Mouse (Mus musculus) midbrain, postnatal 0 days (tissue): ENCODE data around the gene Gna15. TPM values are rescaled to one million over a fixed set of nuclear protein-coding genes. Genes with fewer than 3 reads are reported as not detected.

Source experiments
- ATAC-seq: fragments of 200-750 bp; cut with Nextera tagmentation; 2 replicates; pipeline ENCODE4 v1.8.0; 2017; ENCODE audit warnings: moderate number of reproducible peaks, mild to moderate bottlenecking, moderate TSS enrichment, moderate library complexity; ENCODE audit not compliant: low FRiP score
- DNase-seq: peaks from one replicate; pipeline ENCODE4 v3.0.0-alpha.2; 2015; ENCODE audit warnings: low spot score
- H3K27ac ChIP-seq: fragments of 300-500 bp; sonication (generic); 2 replicates; pipeline ENCODE4 v1.5.1; 2014; ENCODE audit warnings: low read depth, mild to moderate bottlenecking, low read length, mixed read lengths
- H3K27me3 ChIP-seq: fragments of 300-500 bp; sonication (generic); 2 replicates; pipeline ENCODE4 v1.6.1; 2014; ENCODE audit warnings: low read length, control low read depth, mixed read lengths; ENCODE audit not compliant: insufficient read depth
- H3K36me3 ChIP-seq: fragments of 300-500 bp; sonication (generic); 2 replicates; pipeline ENCODE4 v1.6.1; 2014; ENCODE audit warnings: low read length, control low read depth, mixed read lengths; ENCODE audit not compliant: insufficient read depth
- H3K4me1 ChIP-seq: fragments of 300-500 bp; sonication (generic); 2 replicates; pipeline ENCODE4 v1.6.1; 2014; ENCODE audit warnings: mild to moderate bottlenecking, control low read depth, antibody characterized with exemption, low read length, mixed read lengths; ENCODE audit not compliant: insufficient read depth
- H3K4me2 ChIP-seq: fragments of 300-500 bp; sonication (generic); 2 replicates; pipeline ENCODE4 v1.6.1; 2014; ENCODE audit warnings: low read depth, mild to moderate bottlenecking, low read length, mixed read lengths; ENCODE audit not compliant: poor library complexity, severe bottlenecking
- H3K4me3 ChIP-seq: fragments of 300-500 bp; sonication (generic); 2 replicates; pipeline ENCODE4 v1.5.1; 2014; ENCODE audit warnings: low read depth, mild to moderate bottlenecking, low read length, moderate library complexity
- H3K9ac ChIP-seq: fragments of 300-500 bp; sonication (generic); replicated peaks from 2 replicates; pipeline ENCODE4 v1.6.1; 2014; ENCODE audit warnings: mild to moderate bottlenecking, low read length, moderate library complexity, mixed read lengths; ENCODE audit not compliant: poor library complexity, severe bottlenecking
- H3K9me3 ChIP-seq: fragments of 300-500 bp; sonication (generic); 2 replicates; pipeline ENCODE4 v1.6.1; 2016; ENCODE audit warnings: low read length, control low read depth
- CTCF ChIP-seq: IDR thresholded peaks from 2 replicates; pipeline ENCODE4 v1.5.1; 2016; ENCODE audit warnings: antibody characterized with exemption, mild to moderate bottlenecking
- WGBS: fragments of 180-500 bp; shearing (Covaris S2); extraction: QIAGEN DNeasy Blood & Tissue Kit; methylation state at CpG from one replicate; pipeline ENCODE4 v1.1.7; 2014; 5-methylcytosine and 5-hydroxymethylcytosine counted together
- microRNA-seq: library from miRNA; unstranded; fragments of <30 nt; microRNA quantifications from one replicate; pipeline ENCODE4, GENCODE M21; 2016; ENCODE audit warnings: borderline number of aligned reads
- polyA plus RNA-seq: library from polyadenylated mRNA; unstranded; fragments of >200 nt; fragmentation: Nextera tagmentation; extraction: Ambion mirVana; gene quantifications from 2 replicates; pipeline ENCODE4 v1.2.1, GENCODE M21; 2015
- total RNA-seq: library from RNA; depleted of rRNA; stranded (reverse); fragments of >200 nt; gene quantifications from 2 replicates; pipeline ENCODE4 v1.2.3, GENCODE M21; 2014; rRNA removed

Gene Gna15
- total and polyA plus RNA-seq, 2 experiments from 2014 or later = 1.2 to 2.1 TPM

GRCm38 (mm10) chr10:81455181-81455895 is 68.7 kb downstream of the Gna15 start, which contains the start of gene Nfic:
Gene Nfic, minus strand, starts transcription at chr10:81455635.
- DNase-seq = no peak
- Histone ChIP-seq H3K9ac (no peak within 1 kb of the TSS), H3K4me1 (no peaks in the 10 kb centered on the region), H3K9me3 (no peaks in the 10 kb centered on the region), H3K4me2 (no peak within 1 kb of the TSS), H3K27me3 (peaks cover 40% of the 10 kb centered on the region), H3K36me3 (no peaks in the 10 kb centered on the region), H3K4me3 (no peak within 1 kb of the TSS), H3K27ac (no peak within 1 kb of the TSS)
- no peak for TF ChIP-seq CTCF
- no peak for ATAC-seq
- 62% methylated on average over 28 of the region's 28 CpGs for WGBS

- Histone ChIP-seq H3K4me2 (no peak overlapping the region), H3K4me3 (no peak overlapping the region), H3K4me1 (no peaks in the 10 kb centered on the region), H3K27me3 (peaks cover 40% of the 10 kb centered on the region), H3K27ac (no peak overlapping the region), H3K9ac (no peak overlapping the region), H3K36me3 (no peaks in the 10 kb centered on the region), H3K9me3 (no peaks in the 10 kb centered on the region)
- DNase-seq (no peak), ATAC-seq (no peak)
- WGBS = 74% methylated on average over 2 of the region's 2 CpGs
- no peak for TF ChIP-seq CTCF
These were observed 69.9 kb downstream of the Gna15 start for GRCm38 (mm10) chr10:81454106-81454505.

- Histone ChIP-seq H3K9me3 (no peaks in the 10 kb centered on the region), H3K4me2 (no peak overlapping the region), H3K9ac (no peak overlapping the region), H3K27ac (no peak overlapping the region), H3K36me3 (no peaks in the 10 kb centered on the region), H3K4me3 (no peak overlapping the region), H3K27me3 (peaks cover 40% of the 10 kb centered on the region), H3K4me1 (no peaks in the 10 kb centered on the region)
- DNase-seq (no peak), ATAC-seq (no peak)
- TF ChIP-seq CTCF = no peak
- 6% methylated on average over 14 of the region's 14 CpGs for WGBS
These were observed 71.1 kb downstream of the Gna15 start for GRCm38 (mm10) chr10:81452947-81453288.

Small RNA genes lying within 50 kb of the gene (microRNA-seq; reads per million reads assigned to microRNA genes)
- gene Gm25595 = not detected

Other genes starting within 250 kb of the Gna15 start
- 6.5 and 9.2 TPM in 2 replicates for gene Tjp3, start 232.6 kb downstream of the Gna15 start, total RNA-seq
- gene Tjp3, start 232.6 kb downstream of the Gna15 start, polyA plus RNA-seq = 5.1 and 6.3 TPM in 2 replicates
- 248 and 256 TPM in 2 replicates for gene Pip5k1c, start 231.3 kb downstream of the Gna15 start, total RNA-seq
- 125 and 129 TPM in 2 replicates for gene Pip5k1c, start 231.3 kb downstream of the Gna15 start, polyA plus RNA-seq
- 19.5 and 22.7 TPM in 2 replicates for gene Cactin, start 203.1 kb downstream of the Gna15 start, total RNA-seq
- 18.4 and 20.2 TPM in 2 replicates for gene Cactin, start 203.1 kb downstream of the Gna15 start, polyA plus RNA-seq
- gene Tbxa2r, start 195.5 kb downstream of the Gna15 start, total RNA-seq = 4.3 and 7.0 TPM in 2 replicates
- 3.8 and 4.7 TPM in 2 replicates for gene Tbxa2r, start 195.5 kb downstream of the Gna15 start, polyA plus RNA-seq
- 0.09 and 0.16 TPM in 2 replicates for gene Gipc3, start 181.0 kb downstream of the Gna15 start, total RNA-seq
- gene Gipc3, start 181.0 kb downstream of the Gna15 start, polyA plus RNA-seq = not detected in 2 replicates
- gene Hmg20b, start 173.7 kb downstream of the Gna15 start, total RNA-seq = 9.6 and 12.6 TPM in 2 replicates
- gene Hmg20b, start 173.7 kb downstream of the Gna15 start, polyA plus RNA-seq = 23.4 and 24.5 TPM in 2 replicates
- gene Mfsd12, start 166.7 kb downstream of the Gna15 start, total RNA-seq = 31.9 and 40.6 TPM in 2 replicates
- 13.6 and 15.4 TPM in 2 replicates for gene Mfsd12, start 166.7 kb downstream of the Gna15 start, polyA plus RNA-seq
- gene 4930404N11Rik, start 158.4 kb downstream of the Gna15 start, total RNA-seq = 1.4 TPM in 1 of 2 replicates, not detected in the other
- 0.47 and 0.54 TPM in 2 replicates for gene 4930404N11Rik, start 158.4 kb downstream of the Gna15 start, polyA plus RNA-seq
- 92.6 and 98.3 TPM in 2 replicates for gene Fzr1, start 145.7 kb downstream of the Gna15 start, total RNA-seq
- 147 and 149 TPM in 2 replicates for gene Fzr1, start 145.7 kb downstream of the Gna15 start, polyA plus RNA-seq
- 120 and 132 TPM in 2 replicates for gene Dohh, start 139.8 kb downstream of the Gna15 start, total RNA-seq
- 95.8 and 115 TPM in 2 replicates for gene Dohh, start 139.8 kb downstream of the Gna15 start, polyA plus RNA-seq
- gene Gm48551, start 139.8 kb downstream of the Gna15 start, total RNA-seq = 0.88 and 2.7 TPM in 2 replicates
- 5.8 and 10.2 TPM in 2 replicates for gene Gm48551, start 139.8 kb downstream of the Gna15 start, polyA plus RNA-seq
- 6.6 TPM in 1 of 2 replicates, not detected in the other for gene Gm48552, start 135.2 kb downstream of the Gna15 start, total RNA-seq
- gene Gm48552, start 135.2 kb downstream of the Gna15 start, polyA plus RNA-seq = 1.6 and 3.9 TPM in 2 replicates
- 1.5 and 1.7 TPM in 2 replicates for gene Smim24, start 131.2 kb downstream of the Gna15 start, total RNA-seq
- gene Smim24, start 131.2 kb downstream of the Gna15 start, polyA plus RNA-seq = 1.1 and 2.0 TPM in 2 replicates
- gene Nfic, start 68.6 kb downstream of the Gna15 start, total RNA-seq = 16.2 and 17.4 TPM in 2 replicates
- 19.1 and 21.3 TPM in 2 replicates for gene Nfic, start 68.6 kb downstream of the Gna15 start, polyA plus RNA-seq
- gene Celf5, start 41.5 kb downstream of the Gna15 start, total RNA-seq = 142 and 206 TPM in 2 replicates
- gene Celf5, start 41.5 kb downstream of the Gna15 start, polyA plus RNA-seq = 61.5 and 74.0 TPM in 2 replicates
- 83.0 and 93.1 TPM in 2 replicates for gene Ncln, start 27.8 kb downstream of the Gna15 start, total RNA-seq
- 58.1 and 63.3 TPM in 2 replicates for gene Ncln, start 27.8 kb downstream of the Gna15 start, polyA plus RNA-seq
- 0.09 and 0.16 TPM in 2 replicates for gene S1pr4, start 24.1 kb downstream of the Gna15 start, total RNA-seq
- 0.40 and 0.41 TPM in 2 replicates for gene S1pr4, start 24.1 kb downstream of the Gna15 start, polyA plus RNA-seq
- gene Gna11, start 21.0 kb upstream of the Gna15 start, total RNA-seq = 108 and 130 TPM in 2 replicates
- gene Gna11, start 21.0 kb upstream of the Gna15 start, polyA plus RNA-seq = 107 and 108 TPM in 2 replicates
- 539 and 662 TPM in 2 replicates for gene Aes, start 35.3 kb upstream of the Gna15 start, total RNA-seq
- gene Aes, start 35.3 kb upstream of the Gna15 start, polyA plus RNA-seq = 805 and 854 TPM in 2 replicates
- 31.2 and 35.6 TPM in 2 replicates for gene Tle2, start 50.3 kb upstream of the Gna15 start, total RNA-seq
- gene Tle2, start 50.3 kb upstream of the Gna15 start, polyA plus RNA-seq = 56.8 and 57.3 TPM in 2 replicates
- gene Tle6, start 76.8 kb upstream of the Gna15 start, total RNA-seq = 8.4 and 13.3 TPM in 2 replicates
- gene Tle6, start 76.8 kb upstream of the Gna15 start, polyA plus RNA-seq = 4.7 and 7.5 TPM in 2 replicates
- gene BC025920, start 82.0 kb upstream of the Gna15 start, total RNA-seq = 1.2 and 2.6 TPM in 2 replicates
- gene BC025920, start 82.0 kb upstream of the Gna15 start, polyA plus RNA-seq = 0.80 and 1.6 TPM in 2 replicates
- 25.0 and 33.8 TPM in 2 replicates for gene Sirt6, start 103.6 kb upstream of the Gna15 start, total RNA-seq
- 41.0 and 42.6 TPM in 2 replicates for gene Sirt6, start 103.6 kb upstream of the Gna15 start, polyA plus RNA-seq
- 93.1 and 100 TPM in 2 replicates for gene Ankrd24, start 104.3 kb upstream of the Gna15 start, total RNA-seq
- 14.6 and 14.9 TPM in 2 replicates for gene Ankrd24, start 104.3 kb upstream of the Gna15 start, polyA plus RNA-seq
- 3.3 and 5.3 TPM in 2 replicates for gene Gm10778, start 124.8 kb upstream of the Gna15 start, total RNA-seq
- 2.9 and 3.7 TPM in 2 replicates for gene Gm10778, start 124.8 kb upstream of the Gna15 start, polyA plus RNA-seq
- 12.6 and 13.0 TPM in 2 replicates for gene Zfp433, start 180.6 kb upstream of the Gna15 start, total RNA-seq
- 9.4 and 9.8 TPM in 2 replicates for gene Zfp433, start 180.6 kb upstream of the Gna15 start, polyA plus RNA-seq
- 15.9 and 41.5 TPM in 2 replicates for gene Gm3055, start 246.9 kb upstream of the Gna15 start, total RNA-seq
- 8.7 and 9.8 TPM in 2 replicates for gene Gm3055, start 246.9 kb upstream of the Gna15 start, polyA plus RNA-seq